Mouse (Mus musculus) limb, embryonic 12.5 days (tissue): ENCODE measurements around the gene Clrn1. TPM values are rescaled to one million over a fixed set of nuclear protein-coding genes. Genes with fewer than 3 reads are reported as not detected.
"Not testable (repeated sequence)": the region's sequence is repeated elsewhere in the genome, so short reads cannot be mapped to it uniquely, and the experiment has no call there.

Experiments used
- ATAC-seq: fragments of 200-750 bp; cut with Nextera tagmentation; 2 replicates; pipeline ENCODE4 v1.8.0; 2017; ENCODE audit warnings: low read depth, moderate TSS enrichment; ENCODE audit not compliant: insufficient number of reproducible peaks, insufficient read depth, low FRiP score, low TSS enrichment
- H3K27ac ChIP-seq: fragments of 300-500 bp; sonication (generic); 2 replicates; pipeline ENCODE4 v1.5.1; 2016; ENCODE audit warnings: mild to moderate bottlenecking, moderate library complexity
- H3K27me3 ChIP-seq: fragments of 300-500 bp; sonication (generic); 2 replicates; pipeline ENCODE4 v1.6.1; 2016; ENCODE audit warnings: mild to moderate bottlenecking, moderate library complexity
- H3K36me3 ChIP-seq: fragments of 300-500 bp; sonication (generic); 2 replicates; pipeline ENCODE4 v1.6.1; 2016; ENCODE audit warnings: mild to moderate bottlenecking, moderate library complexity
- H3K4me1 ChIP-seq: fragments of 300-500 bp; sonication (generic); replicated peaks from 2 replicates; pipeline ENCODE4 v1.6.1; 2016
- H3K4me2 ChIP-seq: fragments of 300-500 bp; sonication (generic); 2 replicates; pipeline ENCODE4 v1.6.1; 2016; ENCODE audit warnings: mild to moderate bottlenecking, moderate library complexity
- H3K4me3 ChIP-seq: fragments of 300-500 bp; sonication (generic); replicated peaks from 2 replicates; pipeline ENCODE4 v1.5.1; 2016; ENCODE audit warnings: mild to moderate bottlenecking
- H3K9ac ChIP-seq: fragments of 300-500 bp; sonication (generic); replicated peaks from 2 replicates; pipeline ENCODE4 v1.6.1; 2016; ENCODE audit warnings: mild to moderate bottlenecking, moderate library complexity
- H3K9me3 ChIP-seq: fragments of 300-500 bp; sonication (generic); 2 replicates; pipeline ENCODE4 v1.6.1; 2016; ENCODE audit warnings: mild to moderate bottlenecking, moderate library complexity
- WGBS: fragments of 180-500 bp; shearing (Covaris S2); methylation state at CpG from one replicate; pipeline ENCODE4 v1.1.7; 2016; 5-methylcytosine and 5-hydroxymethylcytosine counted together
- polyA plus RNA-seq: library from polyadenylated mRNA; unstranded; fragments of >200 nt; fragmentation: Nextera tagmentation; extraction: Ambion mirVana; gene quantifications from 2 replicates; pipeline ENCODE4 v1.2.1, GENCODE M21; 2016

Clrn1 gene
- polyA plus RNA-seq, 1 experiment from 2014 or later: 0.31 TPM

GRCm38 (mm10) chr3:58887719-58888118 is 2.6 kb upstream of the Clrn1 start:
- Histone ChIP-seq H3K27ac (no peak overlapping the region), H3K27me3 (no peaks in the 10 kb centered on the region), H3K4me3 (no peak overlapping the region), H3K36me3 (no peaks in the 10 kb centered on the region), H3K4me2 (no peak overlapping the region), H3K9me3 (no peaks in the 10 kb centered on the region), H3K9ac (no peak overlapping the region), H3K4me1 (no peaks in the 10 kb centered on the region)
- ATAC-seq: no peak
- 88% methylated on average over 10 of the region's 10 CpGs for WGBS

GRCm38 (mm10) chr3:58883511-58883907 is 1.6 kb downstream of the Clrn1 start:
- H3K27ac ChIP-seq: no peak overlapping the region
- no peak overlapping the region for H3K4me3 ChIP-seq
- H3K9me3 ChIP-seq: no peaks in the 10 kb centered on the region
- ATAC-seq: no peak
- no peaks in the 10 kb centered on the region for H3K27me3 ChIP-seq
- no peak overlapping the region for H3K9ac ChIP-seq
- H3K4me2 ChIP-seq: no peak overlapping the region
- H3K36me3 ChIP-seq: no peaks in the 10 kb centered on the region
- no peaks in the 10 kb centered on the region for H3K4me1 ChIP-seq

GRCm38 (mm10) chr3:58882878-58883510 is 2.1 kb downstream of the Clrn1 start:
- no peaks in the 10 kb centered on the region for H3K9me3 ChIP-seq
- no peak overlapping the region for H3K27ac ChIP-seq
- no peak overlapping the region for H3K4me2 ChIP-seq
- 24% methylated on average over 8 of the region's 8 CpGs for WGBS
- no peak overlapping the region for H3K9ac ChIP-seq
- H3K36me3 ChIP-seq: no peaks in the 10 kb centered on the region
- no peaks in the 10 kb centered on the region for H3K27me3 ChIP-seq
- H3K4me3 ChIP-seq: no peak overlapping the region
- no peaks in the 10 kb centered on the region for H3K4me1 ChIP-seq
- no peak for ATAC-seq

- no peaks in the 10 kb centered on the region for H3K9me3 ChIP-seq
- no peak overlapping the region for H3K4me3 ChIP-seq
- no peak overlapping the region for H3K27ac ChIP-seq
- H3K27me3 ChIP-seq: no peaks in the 10 kb centered on the region
- no peak overlapping the region for H3K9ac ChIP-seq
- no peak overlapping the region for H3K4me2 ChIP-seq
- no peaks in the 10 kb centered on the region for H3K4me1 ChIP-seq
- ATAC-seq: no peak
- H3K36me3 ChIP-seq: no peaks in the 10 kb centered on the region
- 93% methylated on average over 1 of the region's 1 CpGs for WGBS
These were observed 4.1 kb downstream of the Clrn1 start for GRCm38 (mm10) chr3:58881016-58881415.

- H3K36me3 ChIP-seq: no peaks in the 10 kb centered on the region
- no peak overlapping the region for H3K27ac ChIP-seq
- no peak for ATAC-seq
- H3K27me3 ChIP-seq: no peaks in the 10 kb centered on the region
- 85% methylated on average over 2 of the region's 2 CpGs for WGBS
- no peak overlapping the region for H3K4me3 ChIP-seq
- H3K4me2 ChIP-seq: no peak overlapping the region
- no peaks in the 10 kb centered on the region for H3K4me1 ChIP-seq
- H3K9me3 ChIP-seq: no peaks in the 10 kb centered on the region
- no peak overlapping the region for H3K9ac ChIP-seq
These were observed 5.0 kb downstream of the Clrn1 start for GRCm38 (mm10) chr3:58880181-58880580.

- H3K4me2 ChIP-seq, H3K36me3 ChIP-seq, H3K27ac ChIP-seq, H3K4me1 ChIP-seq, ATAC-seq, H3K27me3 ChIP-seq, H3K9me3 ChIP-seq, H3K9ac ChIP-seq, H3K4me3 ChIP-seq: not testable (repeated sequence)
- WGBS: 69% methylated on average over 2 of the region's 2 CpGs
These were observed 13.3 kb downstream of the Clrn1 start for GRCm38 (mm10) chr3:58871882-58872281.

GRCm38 (mm10) chr3:58865690-58866089 is 19.4 kb downstream of the Clrn1 start:
- Histone ChIP-seq H3K9me3 (no peaks in the 10 kb centered on the region), H3K9ac (no peak overlapping the region), H3K4me1 (no peaks in the 10 kb centered on the region), H3K4me2 (no peak overlapping the region), H3K4me3 (no peak overlapping the region), H3K27ac (no peak overlapping the region), H3K27me3 (no peaks in the 10 kb centered on the region), H3K36me3 (no peaks in the 10 kb centered on the region)
- ATAC-seq: no peak
- WGBS: 53% methylated on average over 7 of the region's 7 CpGs

- WGBS: 91% methylated on average over 2 of the region's 2 CpGs
- no peaks in the 10 kb centered on the region for H3K9me3 ChIP-seq
- no peak overlapping the region for H3K9ac ChIP-seq
- no peaks in the 10 kb centered on the region for H3K27me3 ChIP-seq
- H3K4me2 ChIP-seq: no peak overlapping the region
- H3K27ac ChIP-seq: no peak overlapping the region
- no peaks in the 10 kb centered on the region for H3K36me3 ChIP-seq
- H3K4me1 ChIP-seq: no peaks in the 10 kb centered on the region
- H3K4me3 ChIP-seq: no peak overlapping the region
- no peak for ATAC-seq
These were observed 22.2 kb downstream of the Clrn1 start for GRCm38 (mm10) chr3:58862976-58863375.

GRCm38 (mm10) chr3:58843415-58843814 is 41.7 kb downstream of the Clrn1 start:
- no peak overlapping the region for H3K4me2 ChIP-seq
- H3K4me1 ChIP-seq: no peaks in the 10 kb centered on the region
- H3K36me3 ChIP-seq: no peaks in the 10 kb centered on the region
- H3K9ac ChIP-seq: no peak overlapping the region
- H3K27me3 ChIP-seq: no peaks in the 10 kb centered on the region
- no peaks in the 10 kb centered on the region for H3K9me3 ChIP-seq
- no peak overlapping the region for H3K27ac ChIP-seq
- ATAC-seq: no peak
- 54% methylated on average over 1 of the region's 1 CpGs for WGBS
- no peak overlapping the region for H3K4me3 ChIP-seq

GRCm38 (mm10) chr3:58833442-58834160 is 51.5 kb downstream of the Clrn1 start:
- no peak for ATAC-seq
- Histone ChIP-seq H3K27me3 (no peaks in the 10 kb centered on the region), H3K4me3 (no peak overlapping the region), H3K36me3 (no peaks in the 10 kb centered on the region), H3K27ac (no peak overlapping the region), H3K9me3 (no peaks in the 10 kb centered on the region), H3K4me2 (no peak overlapping the region), H3K9ac (no peak overlapping the region), H3K4me1 (no peaks in the 10 kb centered on the region)
- 86% methylated on average over 5 of the region's 5 CpGs for WGBS

GRCm38 (mm10) chr3:58832888-58833287 is 52.3 kb downstream of the Clrn1 start:
- H3K4me1 ChIP-seq: no peaks in the 10 kb centered on the region
- no peak overlapping the region for H3K9ac ChIP-seq
- no peak overlapping the region for H3K4me2 ChIP-seq
- no peak overlapping the region for H3K4me3 ChIP-seq
- H3K27ac ChIP-seq: no peak overlapping the region
- H3K9me3 ChIP-seq: no peaks in the 10 kb centered on the region
- H3K36me3 ChIP-seq: no peaks in the 10 kb centered on the region
- 91% methylated on average over 2 of the region's 2 CpGs for WGBS
- ATAC-seq: no peak
- H3K27me3 ChIP-seq: no peaks in the 10 kb centered on the region

- Histone ChIP-seq H3K36me3 (no peaks in the 10 kb centered on the region), H3K4me1 (no peaks in the 10 kb centered on the region), H3K4me3 (no peak overlapping the region), H3K4me2 (no peak overlapping the region), H3K9ac (no peak overlapping the region), H3K27ac (no peak overlapping the region), H3K9me3 (no peaks in the 10 kb centered on the region), H3K27me3 (no peaks in the 10 kb centered on the region)
- 88% methylated on average over 5 of the region's 5 CpGs for WGBS
- ATAC-seq: no peak
These were observed 53.6 kb downstream of the Clrn1 start for GRCm38 (mm10) chr3:58831586-58831985.
